Mouse (Mus musculus) stomach, embryonic 16.5 days (tissue): Measurements from ENCODE around the gene Tsc2. TPM values are rescaled to one million over a fixed set of nuclear protein-coding genes. Genes with fewer than 3 reads are reported as not detected.

Experiments used
- ATAC-seq: fragments of 200-750 bp; cut with Nextera tagmentation; 2 replicates; pipeline ENCODE4 v1.8.0; 2017; ENCODE audit warnings: moderate number of reproducible peaks, moderate TSS enrichment; ENCODE audit not compliant: insufficient read depth, low FRiP score
- H3K27ac ChIP-seq: fragments of 300-500 bp; sonication (generic); 2 replicates; pipeline ENCODE4 v1.5.1; 2014; ENCODE audit warnings: low read length
- H3K27me3 ChIP-seq: fragments of 300-500 bp; sonication (generic); 2 replicates; pipeline ENCODE4 v1.6.1; 2014; ENCODE audit warnings: low read length, control low read depth, mixed read lengths; ENCODE audit not compliant: control insufficient read depth, insufficient read depth
- H3K36me3 ChIP-seq: fragments of 300-500 bp; sonication (generic); 2 replicates; pipeline ENCODE4 v1.6.1; 2014; ENCODE audit warnings: low read length; ENCODE audit not compliant: control insufficient read depth, insufficient read depth
- H3K4me1 ChIP-seq: fragments of 300-500 bp; sonication (generic); 2 replicates; pipeline ENCODE4 v1.6.1; 2014; ENCODE audit warnings: low read length, control low read depth, mixed read lengths; ENCODE audit not compliant: control insufficient read depth, insufficient read depth
- H3K4me2 ChIP-seq: fragments of 300-500 bp; sonication (generic); 2 replicates; pipeline ENCODE4 v1.6.1; 2014; ENCODE audit warnings: low read depth, low read length, mixed read lengths
- H3K4me3 ChIP-seq: fragments of 300-500 bp; sonication (generic); replicated peaks from 2 replicates; pipeline ENCODE4 v1.5.1; 2014; ENCODE audit warnings: mild to moderate bottlenecking, low read length
- H3K9ac ChIP-seq: fragments of 300-500 bp; sonication (generic); 2 replicates; pipeline ENCODE4 v1.6.1; 2014; ENCODE audit warnings: low read length
- H3K9me3 ChIP-seq: fragments of 300-500 bp; sonication (generic); replicated peaks from 2 replicates; pipeline ENCODE4 v1.6.1; 2016; ENCODE audit warnings: low read length, control low read depth; ENCODE audit not compliant: control insufficient read depth
- WGBS: fragments of 180-500 bp; shearing (Covaris S2); extraction: QIAGEN DNeasy Blood & Tissue Kit; methylation state at CpG from one replicate; pipeline ENCODE4 v1.1.7; 2014; 5-methylcytosine and 5-hydroxymethylcytosine counted together
- microRNA-seq: library from miRNA; unstranded; fragments of <30 nt; microRNA quantifications from one replicate; pipeline ENCODE4, GENCODE M21; 2016
- polyA plus RNA-seq: library from polyadenylated mRNA; unstranded; fragments of >200 nt; fragmentation: Nextera tagmentation; extraction: Ambion mirVana; gene quantifications from 2 replicates; pipeline ENCODE4 v1.2.1, GENCODE M21; 2015

Tsc2 gene
- polyA plus RNA-seq, 1 experiment from 2014 or later = 53.1 TPM

DNA sequence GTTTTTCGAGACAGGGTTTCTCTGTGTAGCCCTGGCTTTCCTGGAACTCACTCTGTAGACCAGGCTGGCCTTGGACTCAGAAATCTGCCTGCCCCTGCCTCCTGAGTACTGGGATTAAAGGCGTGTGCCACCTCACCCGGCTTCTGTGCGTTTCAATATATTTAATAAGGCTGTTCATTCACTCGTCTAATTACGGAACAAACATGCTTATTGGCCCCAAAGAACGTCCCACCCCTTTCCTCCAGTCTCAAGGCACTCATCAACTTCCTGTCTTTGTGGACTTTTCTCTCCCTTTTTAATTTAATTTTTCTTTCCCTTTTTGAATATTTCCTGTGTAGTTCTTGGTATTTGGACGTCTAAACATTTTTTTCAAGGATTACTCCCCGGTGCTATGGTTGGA lies 84.0 kb downstream of the Tsc2 start:
- Histone ChIP-seq H3K4me3 (peak overlapping the region; percentile 84), H3K4me2 (peak overlapping the region; percentile 75), H3K9me3 (no peaks in the 10 kb centered on the region), H3K36me3 (no peaks in the 10 kb centered on the region), H3K27ac (peak overlapping the region; percentile 73; the same call in 1 of the 2 replicates), H3K4me1 (peaks cover 29% of the 10 kb centered on the region), H3K27me3 (no peaks in the 10 kb centered on the region), H3K9ac (peak overlapping the region; percentile 60)
- WGBS = 27% methylated on average over 9 of the region's 9 CpGs
- ATAC-seq = no peak

DNA sequence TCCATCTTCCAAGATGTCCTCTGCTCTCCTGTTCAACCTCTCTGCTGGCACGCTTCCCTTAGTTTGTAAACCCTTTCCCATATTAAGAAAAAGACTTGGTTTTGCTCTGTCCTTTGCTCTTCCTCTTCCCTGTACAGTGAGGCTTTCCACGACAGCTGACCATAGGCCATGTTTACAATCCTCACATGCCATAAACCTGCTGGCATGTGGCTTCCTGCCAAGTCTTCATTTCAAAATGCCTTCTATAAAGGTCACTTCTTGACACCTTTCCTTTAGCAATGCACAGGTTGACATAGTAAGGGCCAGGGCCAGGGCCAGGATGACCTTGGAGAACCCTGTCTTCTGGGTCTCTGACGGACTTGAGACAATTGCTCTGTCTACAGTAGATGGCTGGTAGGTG lies 86.2 kb downstream of the Tsc2 start:
- Histone ChIP-seq H3K4me2 (no peak overlapping the region), H3K27me3 (no peaks in the 10 kb centered on the region), H3K4me1 (peaks cover 18% of the 10 kb centered on the region), H3K36me3 (no peaks in the 10 kb centered on the region), H3K9me3 (no peaks in the 10 kb centered on the region), H3K27ac (no peak overlapping the region), H3K4me3 (no peak overlapping the region), H3K9ac (no peak overlapping the region)
- 79% methylated on average over 3 of the region's 3 CpGs for whole genome bisulfite sequencing
- ATAC-seq = no peak

Small RNA genes lying within 50 kb of the gene (microRNA-seq; reads per million reads assigned to microRNA genes)
- 0.66 reads per million for gene Gm24589

Other genes with a start within 250 kb of the Tsc2 start
- 216 and 217 TPM in 2 replicates for gene Rnps1, start 218.1 kb downstream of the Tsc2 start, polyA plus RNA-seq
- 153 and 166 TPM in 2 replicates for gene Eci1, start 206.0 kb downstream of the Tsc2 start, polyA plus RNA-seq
- gene Dnase1l2, start 189.5 kb downstream of the Tsc2 start, polyA plus RNA-seq = 9.2 and 19.9 TPM in 2 replicates
- gene E4f1, start 162.3 kb downstream of the Tsc2 start, polyA plus RNA-seq = 29.4 and 35.0 TPM in 2 replicates
- 49.6 and 54.5 TPM in 2 replicates for gene Pgp, start 162.2 kb downstream of the Tsc2 start, polyA plus RNA-seq
- 0.36 and 0.46 TPM in 2 replicates for gene Bricd5, start 158.7 kb downstream of the Tsc2 start, polyA plus RNA-seq
- 29.0 and 33.6 TPM in 2 replicates for gene Mlst8, start 153.6 kb downstream of the Tsc2 start, polyA plus RNA-seq
- 1.5 and 2.3 TPM in 2 replicates for gene Caskin1, start 144.0 kb downstream of the Tsc2 start, polyA plus RNA-seq
- 80.6 and 104 TPM in 2 replicates for gene Traf7, start 104.7 kb downstream of the Tsc2 start, polyA plus RNA-seq
- 7.9 and 9.4 TPM in 2 replicates for gene Rab26, start 98.4 kb downstream of the Tsc2 start, polyA plus RNA-seq
- 21.7 and 22.2 TPM in 2 replicates for gene Pkd1, start 82.8 kb downstream of the Tsc2 start, polyA plus RNA-seq
- gene Nthl1, start 50 bp upstream of the Tsc2 start, polyA plus RNA-seq = 18.0 and 19.1 TPM in 2 replicates
- 38.0 and 39.0 TPM in 2 replicates for gene Slc9a3r2, start 17.7 kb upstream of the Tsc2 start, polyA plus RNA-seq
- gene Npw, start 25.8 kb upstream of the Tsc2 start, polyA plus RNA-seq = 0.37 and 0.39 TPM in 2 replicates
- gene Zfp598, start 37.1 kb upstream of the Tsc2 start, polyA plus RNA-seq = 13.6 and 13.7 TPM in 2 replicates
- gene Syngr3, start 57.3 kb upstream of the Tsc2 start, polyA plus RNA-seq = 6.1 and 6.2 TPM in 2 replicates
- 34.5 and 35.2 TPM in 2 replicates for gene Gfer, start 63.5 kb upstream of the Tsc2 start, polyA plus RNA-seq
- 3.8 and 5.8 TPM in 2 replicates for gene Noxo1, start 63.6 kb upstream of the Tsc2 start, polyA plus RNA-seq
- gene Tbl3, start 75.0 kb upstream of the Tsc2 start, polyA plus RNA-seq = 63.6 and 70.4 TPM in 2 replicates
- gene Rnf151, start 85.4 kb upstream of the Tsc2 start, polyA plus RNA-seq = 0.14 TPM in 1 of 2 replicates, not detected in the other
- 1,212 and 1,230 TPM in 2 replicates for gene Rps2, start 85.5 kb upstream of the Tsc2 start, polyA plus RNA-seq
- 225 and 246 TPM in 2 replicates for gene Ndufb10, start 91.8 kb upstream of the Tsc2 start, polyA plus RNA-seq
- 0.25 and 0.57 TPM in 2 replicates for gene Rpl3l, start 95.2 kb upstream of the Tsc2 start, polyA plus RNA-seq
- 40.3 and 45.5 TPM in 2 replicates for gene Msrb1, start 104.0 kb upstream of the Tsc2 start, polyA plus RNA-seq
- gene Hs3st6, start 120.4 kb upstream of the Tsc2 start, polyA plus RNA-seq = 0.81 and 1.0 TPM in 2 replicates
- 0.10 TPM in 1 of 2 replicates, not detected in the other for gene Meiob, start 171.7 kb upstream of the Tsc2 start, polyA plus RNA-seq
- gene Hagh, start 207.5 kb upstream of the Tsc2 start, polyA plus RNA-seq = 50.9 and 53.1 TPM in 2 replicates
- 29.9 and 36.5 TPM in 2 replicates for gene Fahd1, start 217.7 kb upstream of the Tsc2 start, polyA plus RNA-seq
- gene Igfals, start 233.4 kb upstream of the Tsc2 start, polyA plus RNA-seq = 3.7 and 4.2 TPM in 2 replicates